Mouse (Mus musculus): ENCODE measurements around the gene Rreb1. TPM values are rescaled to one million over a fixed set of nuclear protein-coding genes. Genes with fewer than 3 reads are reported as not detected.

Rreb1 gene
- polyA plus RNA-seq, 1 experiment from 2014 or later = 20.6 TPM

DNA sequence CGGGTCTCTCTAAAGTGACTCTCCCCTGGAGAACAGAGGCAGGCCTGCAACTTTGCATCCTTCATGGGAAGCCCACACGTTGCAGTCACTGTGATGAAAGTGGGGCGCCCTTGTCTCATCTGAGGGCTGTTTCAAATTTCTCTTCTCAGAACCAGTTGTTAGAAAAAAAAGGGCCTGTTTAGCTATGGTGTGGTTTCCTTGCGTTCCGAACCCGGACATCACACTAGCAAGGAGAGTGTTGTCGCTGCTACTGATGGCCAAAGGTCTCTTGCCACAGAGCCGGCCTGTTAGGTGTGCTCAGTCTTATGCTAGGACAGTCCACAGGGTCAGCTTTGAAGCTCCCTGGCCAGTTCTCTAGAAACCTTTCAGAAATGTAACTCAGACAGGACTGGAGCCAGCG is 80.3 kb downstream of the Rreb1 start:
- no peak for ATAC-seq (ENCODE audit: low read depth)
- Histone ChIP-seq H3K4me2 (ENCODE audit: low read depth, low read length) (peak overlapping the region; percentile 98), H3K36me3 (ENCODE audit: control insufficient read depth, insufficient read depth, low read length) (0 out of 2 replicates have a peak, but pooled peaks cover 3% of the 10 kb centered on the region), H3K4me1 (replicated peaks; ENCODE audit: control insufficient read depth, insufficient read depth, low read length) (peaks cover 64% of the 10 kb centered on the region), H3K27ac (ENCODE audit: low read length) (peak overlapping the region; percentile 84), H3K4me3 (ENCODE audit: low read length) (peak overlapping the region; percentile 72), H3K27me3 (ENCODE audit: control insufficient read depth, insufficient read depth, low read depth, low read length) (no peaks in the 10 kb centered on the region), H3K9me3 (ENCODE audit: control insufficient read depth, low read length) (no peaks in the 10 kb centered on the region), H3K9ac (ENCODE audit: low read length) (peak overlapping the region; percentile 81)
- 47% methylated on average over 9 of the region's 9 CpGs for WGBS

DNA sequence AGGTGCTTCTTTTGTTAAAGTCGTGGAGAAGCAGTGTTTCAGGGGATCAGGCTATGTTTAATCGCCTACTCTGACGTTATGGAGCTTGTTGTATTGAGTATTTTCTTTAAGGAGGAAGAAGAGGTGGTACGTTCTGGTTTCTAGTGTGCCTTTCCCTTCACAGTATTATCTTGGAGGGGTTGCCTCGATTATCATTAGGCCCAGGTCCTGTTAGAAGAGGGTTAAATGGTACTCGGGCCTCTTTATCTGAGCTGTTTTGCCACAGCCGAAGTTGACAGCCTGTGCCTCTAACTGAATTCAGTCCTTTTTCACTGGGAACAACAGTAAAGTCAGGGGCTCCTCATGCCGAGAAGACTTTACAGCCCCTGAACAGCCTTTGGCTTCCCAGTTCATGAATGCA is 81.6 kb downstream of the Rreb1 start:
- no peak overlapping the region for H3K4me2 ChIP-seq (ENCODE audit: low read depth, low read length)
- H3K9me3 ChIP-seq (ENCODE audit: control insufficient read depth, low read length) = no peaks in the 10 kb centered on the region
- H3K4me1 ChIP-seq (replicated peaks; ENCODE audit: control insufficient read depth, insufficient read depth, low read length) = peaks cover 53% of the 10 kb centered on the region
- 0 out of 2 replicates have a peak overlapping the region, but pooled peaks have one; percentile 20 for H3K27ac ChIP-seq (ENCODE audit: low read length)
- 66% methylated on average over 8 of the region's 8 CpGs for WGBS
- H3K9ac ChIP-seq (ENCODE audit: low read length) = no peak overlapping the region
- H3K27me3 ChIP-seq (ENCODE audit: control insufficient read depth, insufficient read depth, low read depth, low read length) = no peaks in the 10 kb centered on the region
- H3K4me3 ChIP-seq (ENCODE audit: low read length) = no peak overlapping the region
- H3K36me3 ChIP-seq (ENCODE audit: control insufficient read depth, insufficient read depth, low read length) = 0 out of 2 replicates have a peak, but pooled peaks cover 3% of the 10 kb centered on the region
- no peak for ATAC-seq (ENCODE audit: low read depth)

DNA sequence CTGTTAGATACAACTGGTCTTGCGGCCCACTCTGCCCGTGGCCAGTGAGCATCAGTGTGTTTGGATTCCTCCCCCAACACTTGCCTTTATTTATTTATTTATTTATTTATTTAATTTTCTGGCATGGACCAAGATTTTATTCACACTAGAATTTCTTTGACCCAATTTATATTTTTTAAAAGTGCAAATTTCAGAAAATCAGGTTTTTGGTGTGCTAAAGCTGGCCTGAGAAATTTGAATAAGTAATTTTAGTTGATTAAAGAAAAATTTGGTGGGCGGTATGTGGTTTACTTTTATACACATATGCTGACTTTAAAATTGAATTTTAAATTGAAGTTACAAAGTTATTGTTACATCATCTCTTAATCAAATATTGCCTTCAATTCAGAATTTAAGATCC is 82.0 kb downstream of the Rreb1 start:
- H3K9ac ChIP-seq (ENCODE audit: low read length) = no peak overlapping the region
- no peaks in the 10 kb centered on the region for H3K9me3 ChIP-seq (ENCODE audit: control insufficient read depth, low read length)
- 0 out of 2 replicates have a peak, but pooled peaks cover 3% of the 10 kb centered on the region for H3K36me3 ChIP-seq (ENCODE audit: control insufficient read depth, insufficient read depth, low read length)
- no peak overlapping the region for H3K4me3 ChIP-seq (ENCODE audit: low read length)
- no peak for ATAC-seq (ENCODE audit: low read depth)
- H3K4me1 ChIP-seq (replicated peaks; ENCODE audit: control insufficient read depth, insufficient read depth, low read length) = peaks cover 49% of the 10 kb centered on the region
- no peak overlapping the region for H3K4me2 ChIP-seq (ENCODE audit: low read depth, low read length)
- no peak overlapping the region for H3K27ac ChIP-seq (ENCODE audit: low read length)
- no peaks in the 10 kb centered on the region for H3K27me3 ChIP-seq (ENCODE audit: control insufficient read depth, insufficient read depth, low read depth, low read length)
- WGBS = 84% methylated on average over 3 of the region's 3 CpGs

DNA sequence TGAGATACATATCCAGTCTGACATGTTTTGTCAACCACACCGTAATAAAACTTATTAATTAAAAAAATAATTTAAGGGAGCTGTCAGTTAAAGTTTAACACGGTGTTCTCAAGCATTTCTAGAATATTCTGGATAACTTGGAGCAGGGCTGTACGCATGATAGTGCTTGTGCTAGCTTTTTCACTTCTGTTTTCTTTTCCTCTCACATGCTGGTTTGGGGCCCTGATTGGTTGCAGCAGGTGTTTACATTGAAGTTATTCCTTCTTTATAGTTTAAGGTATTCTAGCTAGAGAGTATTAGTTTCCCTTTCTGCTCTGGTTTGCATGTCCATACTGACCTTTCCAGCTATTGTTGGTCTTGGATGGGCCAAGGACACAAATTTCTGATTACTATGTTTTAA is 82.6 kb downstream of the Rreb1 start:
- 70% methylated on average over 3 of the region's 3 CpGs for WGBS
- H3K36me3 ChIP-seq (ENCODE audit: control insufficient read depth, insufficient read depth, low read length) = 0 out of 2 replicates have a peak, but pooled peaks cover 3% of the 10 kb centered on the region
- peak overlapping the region; percentile 78 for H3K27ac ChIP-seq (ENCODE audit: low read length)
- no peak for ATAC-seq (ENCODE audit: low read depth)
- H3K9ac ChIP-seq (ENCODE audit: low read length) = no peak overlapping the region
- H3K9me3 ChIP-seq (ENCODE audit: control insufficient read depth, low read length) = no peaks in the 10 kb centered on the region
- no peaks in the 10 kb centered on the region for H3K27me3 ChIP-seq (ENCODE audit: control insufficient read depth, insufficient read depth, low read depth, low read length)
- H3K4me3 ChIP-seq (ENCODE audit: low read length) = no peak overlapping the region
- H3K4me1 ChIP-seq (replicated peaks; ENCODE audit: control insufficient read depth, insufficient read depth, low read length) = peaks cover 50% of the 10 kb centered on the region
- H3K4me2 ChIP-seq (ENCODE audit: low read depth, low read length) = no peak overlapping the region

DNA sequence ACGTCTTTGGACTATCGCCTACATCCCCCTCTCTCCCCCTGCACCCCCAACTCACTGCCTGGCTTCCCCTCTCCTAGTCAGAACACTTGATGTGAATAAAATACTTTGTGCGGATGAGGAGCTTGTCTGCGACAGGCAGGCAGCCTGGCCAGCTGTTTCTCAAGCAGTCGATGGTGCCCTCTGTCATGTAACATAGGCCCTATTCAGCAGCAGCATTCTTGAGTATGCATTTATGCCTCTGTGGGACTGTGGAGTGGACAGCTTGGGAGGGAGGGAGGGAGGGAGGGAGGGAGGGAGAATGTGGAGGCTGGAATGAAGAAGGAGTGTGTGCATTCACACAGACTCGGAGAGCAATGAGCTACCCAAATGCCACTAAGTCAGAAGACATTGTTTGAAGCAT is 84.3 kb downstream of the Rreb1 start:
- Histone ChIP-seq H3K9ac (ENCODE audit: low read length) (peak overlapping the region; percentile 35), H3K4me1 (replicated peaks; ENCODE audit: control insufficient read depth, insufficient read depth, low read length) (peaks cover 60% of the 10 kb centered on the region), H3K4me3 (ENCODE audit: low read length) (no peak overlapping the region), H3K27me3 (ENCODE audit: control insufficient read depth, insufficient read depth, low read depth, low read length) (no peaks in the 10 kb centered on the region), H3K27ac (ENCODE audit: low read length) (peak overlapping the region; percentile 78), H3K9me3 (ENCODE audit: control insufficient read depth, low read length) (no peaks in the 10 kb centered on the region), H3K36me3 (ENCODE audit: control insufficient read depth, insufficient read depth, low read length) (0 out of 2 replicates have a peak, but pooled peaks cover 3% of the 10 kb centered on the region), H3K4me2 (ENCODE audit: low read depth, low read length) (no peak overlapping the region)
- 10% methylated on average over 6 of the region's 6 CpGs for WGBS
- peak; percentile 51 for ATAC-seq (ENCODE audit: low read depth)

DNA sequence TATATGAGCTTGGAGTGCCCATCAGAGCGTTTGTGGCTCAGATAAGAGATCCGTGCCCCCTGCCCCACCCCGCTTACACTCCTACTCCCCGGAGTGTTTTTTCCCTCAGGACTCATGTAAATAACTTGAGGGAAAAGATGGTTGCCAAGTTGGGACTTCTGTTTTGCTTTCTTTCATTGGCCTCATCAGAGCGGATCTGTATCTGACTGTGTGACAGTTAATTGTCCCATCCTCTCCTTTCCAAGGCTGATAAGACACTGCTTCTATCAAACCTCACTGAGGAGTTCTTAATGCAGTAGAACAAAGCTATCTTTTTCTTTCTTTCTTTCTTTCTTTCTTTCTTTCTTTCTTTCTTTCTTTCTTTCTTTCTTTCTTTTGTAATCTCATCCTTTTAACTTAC is 85.4 kb downstream of the Rreb1 start:
- ATAC-seq (ENCODE audit: low read depth) = no peak
- H3K9me3 ChIP-seq (ENCODE audit: control insufficient read depth, low read length) = no peaks in the 10 kb centered on the region
- H3K9ac ChIP-seq (ENCODE audit: low read length) = no peak overlapping the region
- H3K4me3 ChIP-seq (ENCODE audit: low read length) = no peak overlapping the region
- H3K36me3 ChIP-seq (ENCODE audit: control insufficient read depth, insufficient read depth, low read length) = 0 out of 2 replicates have a peak, but pooled peaks cover 3% of the 10 kb centered on the region
- H3K27me3 ChIP-seq (ENCODE audit: control insufficient read depth, insufficient read depth, low read depth, low read length) = no peaks in the 10 kb centered on the region
- H3K27ac ChIP-seq (ENCODE audit: low read length) = peak overlapping the region; percentile 78
- H3K4me2 ChIP-seq (ENCODE audit: low read depth, low read length) = no peak overlapping the region
- H3K4me1 ChIP-seq (replicated peaks; ENCODE audit: control insufficient read depth, insufficient read depth, low read length) = peaks cover 57% of the 10 kb centered on the region
- 59% methylated on average over 5 of the region's 5 CpGs for WGBS

DNA sequence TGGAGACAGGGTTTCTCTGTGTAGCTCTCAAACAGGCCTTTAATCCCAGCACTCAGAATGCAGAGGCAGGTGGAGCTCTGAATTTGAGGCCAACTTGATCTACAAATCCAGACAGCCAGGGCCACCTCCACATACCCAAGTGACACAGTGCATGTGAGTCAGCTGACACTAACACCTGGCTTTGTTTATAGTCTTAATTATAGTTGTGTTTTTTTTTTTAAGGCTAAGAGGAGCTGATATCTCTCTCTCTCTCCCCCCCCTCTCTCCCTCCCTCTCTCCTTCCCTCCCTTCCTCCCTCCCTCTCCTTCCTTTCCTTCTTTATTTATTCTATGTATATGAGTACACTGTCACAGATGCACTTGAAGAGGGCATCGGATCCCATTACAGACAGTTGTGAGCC is 86.5 kb downstream of the Rreb1 start:
- no peaks in the 10 kb centered on the region for H3K36me3 ChIP-seq (ENCODE audit: control insufficient read depth, insufficient read depth, low read length)
- ATAC-seq (ENCODE audit: low read depth) = no peak
- H3K9ac ChIP-seq (ENCODE audit: low read length) = no peak overlapping the region
- H3K4me3 ChIP-seq (ENCODE audit: low read length) = no peak overlapping the region
- no peak overlapping the region for H3K27ac ChIP-seq (ENCODE audit: low read length)
- H3K27me3 ChIP-seq (ENCODE audit: control insufficient read depth, insufficient read depth, low read depth, low read length) = no peaks in the 10 kb centered on the region
- no peak overlapping the region for H3K4me2 ChIP-seq (ENCODE audit: low read depth, low read length)
- no peaks in the 10 kb centered on the region for H3K9me3 ChIP-seq (ENCODE audit: control insufficient read depth, low read length)
- 68% methylated on average over 1 of the region's 1 CpGs for WGBS
- peaks cover 56% of the 10 kb centered on the region for H3K4me1 ChIP-seq (replicated peaks; ENCODE audit: control insufficient read depth, insufficient read depth, low read length)

DNA sequence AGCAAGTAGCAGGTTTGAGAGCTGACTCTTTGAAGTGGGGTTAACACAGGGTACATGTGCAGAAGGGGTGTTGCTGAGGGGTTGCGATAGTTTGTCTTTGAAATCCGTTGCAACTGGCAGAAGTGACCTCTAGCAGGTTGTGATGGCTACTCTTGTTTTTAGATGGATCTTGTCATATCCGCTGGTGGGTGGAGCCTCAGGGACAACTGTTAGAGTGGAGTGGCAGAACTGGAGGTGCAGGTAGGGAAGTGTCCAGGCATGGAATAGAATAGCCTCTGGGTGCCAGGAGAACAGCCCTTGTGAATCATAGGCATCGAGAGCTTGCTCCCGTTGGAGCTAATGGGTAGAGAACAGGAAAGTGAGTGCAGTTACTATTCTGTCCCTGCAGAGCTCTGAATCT is 88.1 kb downstream of the Rreb1 start:
- no peak overlapping the region for H3K4me3 ChIP-seq (ENCODE audit: low read length)
- 0 out of 2 replicates have a peak, but pooled peaks have one; percentile 27 for ATAC-seq (ENCODE audit: low read depth)
- H3K4me1 ChIP-seq (replicated peaks; ENCODE audit: control insufficient read depth, insufficient read depth, low read length) = peaks cover 52% of the 10 kb centered on the region
- H3K4me2 ChIP-seq (ENCODE audit: low read depth, low read length) = no peak overlapping the region
- no peaks in the 10 kb centered on the region for H3K36me3 ChIP-seq (ENCODE audit: control insufficient read depth, insufficient read depth, low read length)
- no peak overlapping the region for H3K9ac ChIP-seq (ENCODE audit: low read length)
- WGBS = 25% methylated on average over 5 of the region's 5 CpGs
- H3K9me3 ChIP-seq (ENCODE audit: control insufficient read depth, low read length) = no peaks in the 10 kb centered on the region
- no peaks in the 10 kb centered on the region for H3K27me3 ChIP-seq (ENCODE audit: control insufficient read depth, insufficient read depth, low read depth, low read length)
- H3K27ac ChIP-seq (ENCODE audit: low read length) = peak overlapping the region; percentile 54

DNA sequence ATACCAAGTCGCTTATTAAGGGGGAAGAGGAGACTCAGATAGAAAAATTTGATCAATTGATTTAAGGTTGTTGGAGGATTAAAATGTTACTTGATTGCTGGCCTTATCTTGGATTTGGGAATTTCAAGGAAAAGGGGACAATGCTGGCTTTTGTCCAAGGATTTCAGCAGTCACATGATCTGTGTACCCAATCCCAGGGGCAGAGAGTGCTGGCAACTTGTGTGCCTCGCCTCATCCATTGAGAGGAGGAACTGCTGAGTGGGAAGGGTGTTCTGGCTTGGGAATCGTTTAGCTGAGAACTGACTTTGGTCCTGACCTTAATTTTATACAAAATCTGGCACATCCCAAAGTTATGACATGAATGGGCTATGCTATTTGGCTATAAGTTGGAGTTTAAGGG is 88.6 kb downstream of the Rreb1 start:
- no peaks in the 10 kb centered on the region for H3K27me3 ChIP-seq (ENCODE audit: control insufficient read depth, insufficient read depth, low read depth, low read length)
- H3K9me3 ChIP-seq (ENCODE audit: control insufficient read depth, low read length) = no peaks in the 10 kb centered on the region
- peak; percentile 56; the same call in 1 of the 2 replicates for ATAC-seq (ENCODE audit: low read depth)
- H3K27ac ChIP-seq (ENCODE audit: low read length) = peak overlapping the region; percentile 54
- no peaks in the 10 kb centered on the region for H3K36me3 ChIP-seq (ENCODE audit: control insufficient read depth, insufficient read depth, low read length)
- 16% methylated on average over 3 of the region's 3 CpGs for WGBS
- no peak overlapping the region for H3K4me2 ChIP-seq (ENCODE audit: low read depth, low read length)
- peaks cover 50% of the 10 kb centered on the region for H3K4me1 ChIP-seq (replicated peaks; ENCODE audit: control insufficient read depth, insufficient read depth, low read length)
- no peak overlapping the region for H3K4me3 ChIP-seq (ENCODE audit: low read length)
- no peak overlapping the region for H3K9ac ChIP-seq (ENCODE audit: low read length)

All from lung, embryonic 16.5 days (tissue).